Mouse (Mus musculus): ENCODE results near the gene Stk24. TPM values are rescaled to one million over a fixed set of nuclear protein-coding genes. Genes with fewer than 3 reads are reported as not detected.

Gene Stk24
- polyA plus RNA-seq, 1 experiment, result 32.3 TPM

GRCm38 (mm10) chr14:121236736-121237135, 143.1 kb downstream of the Stk24 start:
- no peak for DNase-seq (ENCODE audit: extremely low spot score in 1 of 2, low spot score in 1 of 2)

Other genes with a start within 250 kb of the Stk24 start
- gene Slc15a1, start 125.2 kb upstream of the Stk24 start, polyA plus RNA-seq (2012; rRNA removed), result 0.04 TPM in 1 of 2 replicates, not detected in the other